Mouse (Mus musculus) heart, adult 8-10 months (tissue): Measurements from ENCODE around the gene Hspa1l. TPM values are rescaled to one million over a fixed set of nuclear protein-coding genes. Genes with fewer than 3 reads are reported as not detected.
"Not testable (repeated sequence)": the region's sequence is repeated elsewhere in the genome, so short reads cannot be mapped to it uniquely, and the experiment has no call there.

ENCODE experiments used
- DNase-seq: peaks from one replicate; pipeline ENCODE4 v3.0.0; 2022; ENCODE audit warnings: low spot score
- total RNA-seq, 4 experiments: library from RNA; stranded (reverse); gene quantifications; 2 replicates each; pipeline ENCODE4 v1.2.4; 2022

The Hspa1l gene
- total RNA-seq, 4 experiments from 2014 or later = 8.7 to 13.3 (median 11.0) TPM

DNA sequence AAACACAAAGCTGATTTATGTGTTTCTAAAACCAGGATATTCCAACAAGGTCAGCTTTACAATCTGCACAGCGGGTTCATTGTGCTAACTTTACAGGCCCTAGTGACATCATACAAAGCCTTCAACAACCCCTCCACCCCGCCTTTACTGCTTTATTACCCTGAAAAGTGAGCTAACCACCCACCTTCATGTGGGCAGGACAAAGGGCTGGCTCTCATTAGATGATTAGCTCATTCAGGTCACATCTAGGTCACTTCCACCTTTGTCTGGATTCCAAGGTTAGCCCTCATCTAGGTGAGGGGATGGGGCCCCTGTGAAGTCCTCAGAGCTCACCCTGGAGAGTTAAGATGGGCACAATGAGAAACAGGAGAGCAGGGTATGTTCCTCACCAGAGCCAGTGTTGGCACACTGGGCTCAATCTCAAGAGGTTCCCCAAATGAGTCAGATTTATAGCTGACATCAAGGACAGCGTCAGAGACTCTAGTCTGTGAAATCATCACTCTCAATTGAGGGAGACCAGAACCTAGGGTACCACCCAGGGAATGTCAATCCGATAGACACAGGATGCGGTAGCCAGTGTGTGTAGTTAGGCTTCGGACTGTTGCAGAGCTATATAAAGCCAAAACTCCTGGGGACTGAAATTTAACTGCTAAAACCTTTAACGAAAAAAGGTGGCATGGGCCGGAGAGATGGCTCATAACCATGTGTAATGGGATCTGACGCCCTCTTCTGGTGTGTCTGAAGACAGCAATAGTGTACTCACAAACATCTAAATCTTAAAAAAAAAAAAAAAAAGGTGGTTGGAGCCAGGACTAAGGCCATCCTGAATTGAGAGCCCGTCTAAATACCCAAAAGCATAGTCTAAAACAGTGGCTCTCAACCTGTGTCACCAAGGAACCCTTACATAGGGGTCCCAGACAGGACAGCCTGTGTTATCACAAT is 21.7 kb upstream of the Hspa1l start:
- DNase-seq = no peak

DNA sequence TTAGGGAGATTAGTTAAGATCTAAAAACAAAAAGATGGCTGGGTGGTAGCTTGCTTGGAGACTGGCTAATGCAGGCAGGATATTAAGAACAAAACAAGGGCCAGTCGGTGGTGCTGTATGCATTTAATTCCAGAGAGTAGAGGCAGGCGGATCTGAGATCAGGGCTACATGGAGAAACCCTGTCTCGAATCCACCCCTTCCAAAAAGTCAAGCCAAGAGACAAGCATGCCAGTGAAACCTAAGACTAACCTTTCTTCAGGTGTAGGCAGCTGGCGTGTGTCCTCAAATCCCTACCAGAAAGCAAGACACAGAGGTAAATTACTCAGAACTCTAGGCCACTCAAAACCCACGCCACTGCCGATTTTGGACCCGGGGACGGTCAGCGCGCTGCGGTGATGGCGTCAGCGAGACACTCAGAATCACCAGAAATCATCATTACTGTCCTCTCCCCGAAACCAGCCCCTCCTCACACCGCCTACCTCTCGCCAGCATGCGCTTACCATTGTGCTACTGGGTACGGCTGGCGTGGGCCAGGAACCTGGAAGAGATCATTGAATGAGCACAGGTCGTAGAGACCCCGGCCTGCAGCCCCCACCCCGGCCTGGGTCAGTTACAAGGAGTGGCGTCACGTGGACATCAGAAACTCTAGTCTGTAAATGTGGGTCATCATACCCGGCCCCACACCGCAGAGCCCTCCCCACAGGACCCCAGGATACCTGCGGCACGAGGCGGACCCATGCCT is 20.7 kb upstream of the Hspa1l start:
- no peak for DNase-seq

DNA sequence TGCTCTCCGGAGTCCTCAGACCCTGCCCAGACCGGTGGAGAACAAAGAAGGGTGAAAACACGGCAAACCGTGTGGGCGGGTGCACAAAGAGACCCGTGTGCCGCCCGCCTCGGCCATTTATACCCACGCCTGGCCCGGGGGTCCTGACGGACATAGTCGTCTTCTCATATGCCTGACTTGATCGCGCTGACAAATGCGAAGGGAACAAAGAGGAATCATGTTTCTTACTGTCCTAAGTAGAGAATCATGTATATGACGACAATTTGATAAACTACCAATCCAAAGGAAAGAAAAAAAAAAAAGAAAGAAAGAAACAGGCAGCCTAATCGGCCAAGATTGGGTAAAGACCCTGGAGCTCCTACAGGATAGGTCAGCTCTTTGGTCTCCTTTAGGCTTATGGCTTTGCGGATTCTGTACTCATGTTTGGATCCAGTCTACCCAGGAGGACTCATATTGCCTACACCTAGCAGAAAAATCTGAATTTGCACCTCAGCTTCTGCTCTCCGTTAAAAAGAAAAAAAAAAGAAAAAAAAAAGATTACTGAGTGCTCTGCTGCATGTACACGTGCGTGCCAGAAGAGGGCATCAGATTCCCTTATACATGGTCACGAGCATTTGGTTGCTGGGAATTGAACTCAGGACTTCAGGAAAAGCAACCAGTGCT is 20.0 kb upstream of the Hspa1l start:
- peak; percentile 88 for DNase-seq

DNA sequence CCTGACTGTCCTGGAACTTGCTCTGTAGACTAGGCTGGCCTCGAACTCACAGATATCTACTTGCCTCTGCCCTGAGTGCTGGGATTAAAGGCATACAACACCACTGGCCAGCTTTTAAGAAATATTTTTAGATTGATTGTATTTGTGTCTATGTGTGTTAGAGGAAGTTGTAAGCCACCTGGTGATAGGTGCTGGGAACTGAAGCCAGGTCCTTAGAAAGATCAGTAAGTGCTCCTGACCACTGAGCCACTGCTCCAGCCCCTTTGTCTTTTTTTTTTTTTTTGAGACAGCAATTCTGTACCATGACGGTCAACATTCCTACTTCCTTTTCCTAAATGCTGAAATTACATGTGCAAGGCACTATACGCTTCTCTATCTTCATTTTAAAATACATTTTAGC is 19.2 kb upstream of the Hspa1l start:
- DNase-seq = no peak

DNA sequence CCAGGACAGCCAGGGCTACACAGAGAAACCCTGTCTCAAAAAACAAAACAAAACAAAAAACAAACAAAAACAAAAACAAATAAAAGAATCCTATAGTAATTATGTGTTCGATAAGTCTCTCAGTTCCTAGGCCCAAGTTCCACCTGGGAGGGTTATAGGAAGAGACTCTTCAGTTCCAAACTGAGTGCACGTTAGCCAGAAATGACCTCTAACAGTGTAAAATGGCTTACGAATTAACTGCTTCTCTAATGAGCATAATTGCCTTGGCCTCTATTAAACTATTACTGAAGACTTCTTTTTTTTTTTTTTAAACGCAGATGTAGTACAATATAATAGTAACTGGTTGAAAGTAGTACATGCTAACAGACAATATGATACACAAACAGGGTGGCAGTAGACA is 18.6 kb upstream of the Hspa1l start:
- no peak for DNase-seq

DNA sequence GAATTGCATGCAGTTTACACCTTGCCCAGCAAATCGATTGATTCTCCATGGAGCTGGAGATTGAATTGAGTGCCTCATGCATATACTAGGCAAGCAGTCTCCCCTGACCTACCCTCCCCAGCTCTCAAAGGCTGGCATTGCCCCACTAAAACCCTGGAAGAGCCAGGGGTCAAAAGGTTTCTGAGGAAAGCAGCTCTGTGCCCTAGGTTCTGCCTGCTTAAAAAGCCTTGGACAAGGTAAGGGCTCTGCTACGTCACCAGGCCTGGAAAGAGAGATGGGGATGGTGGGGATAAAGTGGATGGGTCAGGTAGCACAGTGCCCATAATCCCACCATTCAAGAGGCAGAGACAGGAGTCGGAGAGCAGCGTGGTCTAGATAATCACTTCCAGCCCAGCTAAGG is 17.7 kb upstream of the Hspa1l start:
- DNase-seq = no peak

DNA sequence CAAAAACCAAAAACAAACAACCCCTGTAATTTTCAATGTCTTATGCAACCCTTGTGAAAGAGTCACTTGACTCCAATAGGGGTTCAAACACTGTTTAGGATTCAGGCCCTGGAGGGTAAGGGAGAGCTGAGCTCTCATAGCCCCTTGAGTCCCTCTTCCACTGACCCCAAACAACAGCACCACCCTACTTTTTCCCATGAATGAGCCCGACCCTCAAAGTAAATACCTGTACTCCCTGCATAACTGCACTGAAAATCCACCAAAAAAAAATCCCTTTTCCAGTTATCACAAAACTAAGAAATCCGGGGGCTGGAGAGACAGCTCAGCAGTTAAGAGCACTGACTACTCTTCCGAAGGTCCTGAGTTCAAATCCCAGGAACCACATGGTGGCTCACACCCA is 16.6 kb upstream of the Hspa1l start:
- no peak for DNase-seq

DNA sequence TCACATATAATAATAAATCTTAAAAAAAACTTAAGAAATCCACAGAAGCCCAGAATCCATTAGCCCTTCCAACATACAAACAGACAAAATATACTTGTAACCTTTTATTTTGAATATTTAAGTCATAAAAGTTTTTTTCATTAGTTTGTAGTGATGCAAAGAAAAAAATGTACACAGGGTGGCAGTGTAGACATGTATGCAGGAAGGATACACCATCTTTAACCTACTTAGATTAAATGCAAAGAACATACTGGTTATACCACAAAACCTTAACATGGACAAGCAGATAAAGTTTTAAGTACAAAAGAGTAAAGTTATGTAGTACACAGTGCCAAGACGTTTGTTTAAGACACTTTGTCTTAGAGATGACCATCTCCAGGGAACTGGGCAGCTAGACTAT is 16.2 kb upstream of the Hspa1l start:
- DNase-seq = no peak

DNA sequence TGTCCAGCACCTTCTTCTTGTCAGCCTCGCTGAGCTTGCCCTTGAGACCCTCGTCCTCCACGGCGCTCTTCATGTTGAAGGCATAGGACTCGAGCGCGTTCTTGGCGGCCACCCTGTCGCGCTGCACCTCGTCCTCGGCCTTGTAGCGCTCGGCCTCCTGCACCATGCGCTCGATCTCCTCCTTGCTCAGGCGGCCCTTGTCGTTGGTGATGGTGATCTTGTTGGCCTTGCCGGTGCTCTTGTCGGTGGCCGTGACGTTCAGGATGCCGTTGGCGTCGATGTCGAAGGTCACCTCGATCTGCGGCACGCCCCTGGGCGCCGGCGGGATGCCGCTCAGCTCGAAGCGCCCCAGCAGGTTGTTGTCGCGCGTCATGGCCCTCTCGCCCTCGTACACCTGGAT is 15.2 kb upstream of the Hspa1l start:
- not testable (repeated sequence) for DNase-seq

DNA sequence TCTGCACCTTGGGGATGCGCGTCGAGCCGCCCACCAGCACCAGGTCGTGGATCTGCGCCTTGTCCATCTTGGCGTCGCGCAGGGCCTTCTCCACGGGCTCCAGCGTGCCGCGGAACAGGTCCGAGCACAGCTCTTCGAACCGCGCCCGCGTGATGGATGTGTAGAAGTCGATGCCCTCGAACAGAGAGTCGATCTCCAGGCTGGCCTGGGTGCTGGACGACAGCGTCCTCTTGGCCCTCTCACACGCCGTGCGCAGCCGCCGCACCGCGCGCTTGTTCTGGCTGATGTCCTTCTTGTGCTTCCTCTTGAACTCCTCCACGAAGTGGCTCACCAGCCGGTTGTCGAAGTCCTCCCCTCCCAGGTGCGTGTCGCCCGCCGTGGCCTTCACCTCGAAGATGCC is 14.5 kb upstream of the Hspa1l start:
- not testable (repeated sequence) for DNase-seq

DNA sequence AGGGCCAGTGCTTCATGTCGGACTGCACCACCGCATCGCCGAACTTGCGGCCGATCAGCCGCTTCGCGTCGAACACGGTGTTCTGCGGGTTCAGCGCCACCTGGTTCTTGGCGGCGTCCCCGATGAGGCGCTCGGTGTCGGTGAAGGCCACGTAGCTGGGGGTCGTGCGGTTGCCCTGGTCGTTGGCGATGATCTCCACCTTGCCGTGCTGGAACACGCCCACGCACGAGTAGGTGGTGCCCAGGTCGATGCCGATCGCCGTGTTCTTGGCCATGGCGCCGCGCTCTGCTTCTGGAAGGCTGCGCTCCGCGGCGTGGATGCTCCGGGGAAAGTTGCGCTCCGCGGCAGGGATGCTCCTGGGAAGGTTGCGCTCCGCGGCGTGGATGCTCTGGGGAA is 13.8 kb upstream of the Hspa1l start:
- not testable (repeated sequence) for DNase-seq

DNA sequence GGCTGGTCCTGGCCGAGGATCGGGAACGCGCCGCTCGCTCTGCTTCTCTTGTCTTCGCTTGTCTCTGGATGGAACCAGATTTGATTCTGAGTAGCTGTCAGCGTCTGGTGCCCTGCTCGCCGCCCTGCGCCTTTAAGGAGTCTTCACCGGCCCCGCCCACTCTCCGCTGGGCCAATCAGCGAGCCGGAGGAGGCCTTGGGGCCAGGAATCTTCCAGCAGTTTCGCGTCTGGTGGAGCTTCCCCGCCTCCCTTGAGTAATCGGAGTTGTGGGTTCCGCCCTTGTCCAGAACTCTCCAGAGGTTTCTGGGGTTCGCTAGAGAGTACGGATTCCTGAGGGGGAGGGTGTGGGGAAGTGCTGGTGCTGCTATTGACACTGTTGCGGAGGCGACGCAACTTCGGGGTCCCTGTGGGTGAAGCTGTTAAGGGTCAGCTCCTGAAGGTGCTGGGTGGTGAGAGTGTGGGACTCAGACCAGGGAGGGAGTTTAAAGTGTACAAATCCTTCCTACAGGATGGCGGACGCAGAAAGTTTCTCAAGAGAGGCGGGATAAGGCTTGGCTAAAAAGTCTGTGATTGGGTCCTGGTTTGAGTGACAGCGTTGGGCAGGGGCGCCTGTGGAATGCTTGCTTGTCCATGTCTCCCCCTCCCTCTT is 13.2 kb upstream of the Hspa1l start, which contains the start of gene Hspa1b:
Hspa1b (minus strand) TSS at position 109 of the 649 bp plus-strand sequence.
- peak; percentile 96 for DNase-seq

DNA sequence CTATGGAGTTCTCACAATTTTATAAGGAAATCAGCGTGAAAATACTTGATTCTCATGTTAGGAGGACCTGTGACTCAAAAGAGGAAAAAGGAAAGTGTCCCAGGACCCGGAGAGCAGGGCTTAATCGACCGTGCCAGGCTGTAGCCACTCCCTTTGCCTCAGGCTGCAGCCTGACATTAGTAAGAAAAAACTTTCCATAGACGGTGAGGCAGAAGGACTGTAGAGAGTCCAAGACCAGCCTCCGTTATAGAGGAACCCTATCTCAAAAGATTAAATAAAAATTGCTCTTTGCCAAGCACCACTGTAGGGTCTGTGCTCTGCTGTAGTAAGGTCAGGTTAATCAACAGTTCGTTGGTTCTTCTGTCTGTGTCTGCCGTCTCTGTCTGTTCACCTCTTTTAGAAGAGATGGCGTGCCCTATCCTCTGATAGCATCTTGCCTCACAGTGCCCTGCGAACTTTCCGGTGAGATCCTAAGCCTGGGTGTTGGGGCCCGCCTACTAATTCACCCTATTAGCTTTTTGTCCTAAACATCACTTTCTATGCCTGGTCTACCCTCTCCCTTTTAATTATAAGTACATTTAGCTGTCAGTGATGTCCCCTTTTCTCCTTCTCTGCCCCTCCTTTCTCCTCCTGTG is 12.5 kb upstream of the Hspa1l start:
- peak; percentile 61 for DNase-seq

DNA sequence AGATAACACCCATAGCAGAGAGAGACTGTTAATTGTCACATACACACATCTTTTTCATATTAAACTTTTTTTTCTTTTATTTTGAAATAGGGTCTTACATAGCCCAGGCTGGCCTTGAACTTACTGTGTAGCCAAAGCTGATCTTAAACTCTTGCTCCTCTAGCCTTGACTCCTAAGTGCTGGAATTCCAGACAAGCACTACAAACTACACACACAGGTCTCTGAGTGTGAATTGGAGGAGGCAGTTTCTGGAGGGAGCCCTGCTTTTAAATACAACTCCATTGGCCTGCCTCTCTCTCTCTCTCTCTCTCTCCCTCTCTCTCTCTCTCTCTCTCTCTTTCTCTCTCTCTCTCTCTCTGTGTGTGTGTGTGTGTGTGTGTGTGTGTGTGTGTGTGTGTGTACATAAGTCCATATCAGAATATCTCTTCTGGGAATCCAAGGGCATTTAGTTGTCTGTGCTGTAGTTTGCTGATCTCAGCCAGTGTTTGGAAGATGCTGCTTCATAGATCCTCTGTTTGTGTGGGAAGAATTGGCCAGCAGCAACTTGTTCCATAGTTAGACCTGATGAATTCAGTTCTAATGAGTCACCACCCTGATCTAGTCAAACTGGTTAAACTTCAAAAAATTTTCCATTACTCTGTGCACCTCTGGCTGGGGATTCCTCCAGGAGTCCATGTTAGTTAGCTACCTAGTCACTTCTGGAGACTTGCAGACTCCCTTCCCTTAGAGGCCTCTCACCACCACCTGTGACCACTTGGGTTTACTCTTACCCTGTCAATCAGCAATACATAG is 11.6 kb upstream of the Hspa1l start:
- DNase-seq = no peak

DNA sequence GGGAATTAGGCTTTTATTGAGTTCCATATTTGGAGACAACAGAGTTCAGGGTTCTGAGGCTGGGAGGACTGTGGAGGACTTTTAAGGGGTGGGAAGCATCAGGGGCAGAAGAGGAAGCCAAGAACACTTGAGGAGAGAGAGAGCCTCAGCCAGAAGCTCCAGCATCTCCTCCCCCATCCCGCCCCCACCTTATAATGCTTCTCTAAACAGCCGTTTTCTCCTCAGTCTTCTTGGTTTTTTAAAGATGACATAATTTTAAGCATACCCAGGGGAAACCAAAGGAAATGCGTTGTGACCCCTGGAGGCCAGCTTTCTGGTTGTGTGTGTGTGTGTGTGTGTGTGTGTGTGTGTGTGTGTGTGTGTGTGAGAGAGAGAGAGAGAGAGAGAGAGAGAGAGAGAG is 10.4 kb upstream of the Hspa1l start:
- DNase-seq = no peak

DNA sequence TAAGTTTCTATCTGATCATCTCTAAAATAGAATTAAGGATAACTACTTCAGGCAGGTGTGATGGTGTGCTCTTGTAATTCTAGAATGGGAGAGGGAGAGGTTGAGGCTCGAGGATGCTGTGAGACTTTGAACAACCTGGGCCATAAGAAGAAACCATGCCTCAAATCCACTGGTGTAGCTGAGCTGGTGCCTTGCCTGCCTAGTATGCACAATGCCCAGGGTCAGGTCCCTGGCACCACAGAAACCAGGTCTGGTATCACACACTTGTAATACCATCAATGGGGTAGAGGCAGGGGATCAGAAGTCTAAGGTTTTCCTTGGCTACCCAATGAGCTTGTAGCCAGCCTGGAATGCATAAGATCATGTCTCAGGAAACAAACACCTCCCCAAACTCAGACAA is 9.7 kb upstream of the Hspa1l start:
- DNase-seq = no peak

DNA sequence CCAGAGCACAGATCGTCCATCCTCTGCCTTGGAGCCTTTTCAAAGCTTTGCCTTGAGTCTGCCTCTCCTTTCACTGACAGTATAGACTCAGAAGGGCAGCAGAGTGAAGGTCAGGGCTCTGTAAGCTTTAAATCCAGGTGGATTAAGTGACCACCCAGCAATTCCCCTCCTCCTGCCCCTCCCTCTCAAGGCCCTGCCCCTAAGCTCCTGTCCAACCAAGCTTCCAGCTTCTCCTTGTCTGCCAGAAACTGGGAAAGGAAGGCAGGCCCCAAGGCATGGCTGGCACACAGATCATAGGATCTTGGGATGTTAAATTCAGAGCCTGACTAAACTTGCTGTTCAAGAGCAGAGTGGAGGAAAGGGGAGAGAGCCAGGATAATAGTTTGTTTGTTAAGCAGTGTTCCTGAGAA is 7.9 kb upstream of the Hspa1l start:
- DNase-seq = no peak

DNA sequence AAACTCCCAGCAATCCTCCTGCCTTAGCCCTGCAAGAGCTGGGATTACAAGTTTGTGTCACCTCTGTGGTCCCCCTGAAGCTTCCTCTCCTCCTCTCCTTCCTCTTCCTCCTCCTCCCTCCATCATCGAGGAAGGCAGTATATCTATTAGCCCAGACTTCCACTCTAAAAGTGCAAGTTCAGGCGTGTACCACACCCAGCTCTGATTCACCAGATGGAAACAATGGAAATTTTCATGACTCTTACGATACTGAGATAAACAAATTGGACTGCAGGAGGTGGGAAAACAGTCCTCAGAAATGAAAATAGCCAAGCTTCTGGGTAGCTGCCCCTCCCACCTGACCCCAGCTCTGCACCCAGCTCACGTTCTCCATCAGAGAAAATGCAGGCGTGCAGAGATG is 6.9 kb upstream of the Hspa1l start:
- no peak for DNase-seq

DNA sequence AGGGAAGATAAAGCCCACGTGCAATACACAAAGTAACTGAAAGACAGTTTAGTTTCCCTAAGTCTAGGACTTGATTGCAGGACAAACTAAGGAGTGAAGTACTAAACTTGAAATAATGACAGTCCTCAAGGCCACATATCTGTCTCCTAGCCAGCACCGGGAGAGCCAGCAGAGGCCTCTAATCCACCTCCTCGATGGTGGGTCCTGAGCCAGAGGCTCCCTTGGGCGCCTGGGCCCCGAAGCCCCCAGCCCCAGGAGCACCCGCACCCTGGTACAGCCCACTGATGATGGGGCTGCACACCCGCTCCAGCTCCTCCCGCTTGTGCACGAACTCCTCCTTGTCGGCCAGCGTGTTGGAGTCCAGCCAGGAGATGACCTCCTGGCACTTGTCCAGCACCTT is 2.7 kb upstream of the Hspa1l start, which contains the start of gene Gm20481:
Gm20481 (plus strand) TSS at position 91 of the 400 bp plus-strand sequence.
- DNase-seq = not testable (repeated sequence)

DNA sequence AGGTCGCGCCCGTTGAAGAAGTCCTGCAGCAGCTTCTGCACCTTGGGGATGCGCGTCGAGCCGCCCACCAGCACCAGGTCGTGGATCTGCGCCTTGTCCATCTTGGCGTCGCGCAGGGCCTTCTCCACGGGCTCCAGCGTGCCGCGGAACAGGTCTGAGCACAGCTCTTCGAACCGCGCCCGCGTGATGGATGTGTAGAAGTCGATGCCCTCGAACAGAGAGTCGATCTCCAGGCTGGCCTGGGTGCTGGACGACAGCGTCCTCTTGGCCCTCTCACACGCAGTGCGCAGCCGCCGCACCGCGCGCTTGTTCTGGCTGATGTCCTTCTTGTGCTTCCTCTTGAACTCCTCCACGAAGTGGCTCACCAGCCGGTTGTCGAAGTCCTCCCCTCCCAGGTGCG is 1.7 kb upstream of the Hspa1l start:
- not testable (repeated sequence) for DNase-seq
